Mouse (Mus musculus) embryonic facial prominence, embryonic 15.5 days (tissue): ENCODE results near the gene Abcf3. TPM values are rescaled to one million over a fixed set of nuclear protein-coding genes. Genes with fewer than 3 reads are reported as not detected.

ENCODE experiments used
- ATAC-seq: fragments of 200-750 bp; cut with Nextera tagmentation; 2 replicates; pipeline ENCODE4 v1.8.0; 2017; ENCODE audit warnings: low read depth, moderate TSS enrichment; ENCODE audit not compliant: insufficient number of reproducible peaks, low FRiP score, low TSS enrichment
- H3K27ac ChIP-seq: fragments of 300-500 bp; sonication (generic); replicated peaks from 2 replicates; pipeline ENCODE4 v1.5.1; 2015; ENCODE audit warnings: mild to moderate bottlenecking, inconsistent platforms
- H3K27me3 ChIP-seq: fragments of 300-500 bp; sonication (generic); 2 replicates; pipeline ENCODE4 v1.6.1; 2015; ENCODE audit warnings: inconsistent platforms
- H3K36me3 ChIP-seq: fragments of 300-500 bp; sonication (generic); 2 replicates; pipeline ENCODE4 v1.6.1; 2015; ENCODE audit warnings: mild to moderate bottlenecking, inconsistent platforms
- H3K4me1 ChIP-seq: fragments of 300-500 bp; sonication (generic); 2 replicates; pipeline ENCODE4 v1.6.1; 2015; ENCODE audit warnings: inconsistent platforms
- H3K4me2 ChIP-seq: fragments of 300-500 bp; sonication (generic); replicated peaks from 2 replicates; pipeline ENCODE4 v1.6.1; 2015; ENCODE audit warnings: mild to moderate bottlenecking, inconsistent platforms
- H3K4me3 ChIP-seq: fragments of 300-500 bp; sonication (generic); replicated peaks from 2 replicates; pipeline ENCODE4 v1.5.1; 2015; ENCODE audit warnings: mild to moderate bottlenecking, inconsistent platforms
- H3K9ac ChIP-seq: fragments of 300-500 bp; sonication (generic); 2 replicates; pipeline ENCODE4 v1.6.1; 2015; ENCODE audit warnings: inconsistent platforms
- H3K9me3 ChIP-seq: fragments of 300-500 bp; sonication (generic); replicated peaks from 2 replicates; pipeline ENCODE4 v1.6.1; 2016; ENCODE audit warnings: inconsistent platforms
- WGBS: fragments of 180-500 bp; shearing (Covaris S2); methylation state at CpG from one replicate; pipeline ENCODE4 v1.1.7; 2015; 5-methylcytosine and 5-hydroxymethylcytosine counted together
- polyA plus RNA-seq: library from polyadenylated mRNA; unstranded; fragments of >200 nt; fragmentation: Nextera tagmentation; extraction: Ambion mirVana; gene quantifications from 2 replicates; pipeline ENCODE4 v1.2.1, GENCODE M21; 2015

Gene Abcf3
- polyA plus RNA-seq, 1 experiment from 2014 or later, result 70.2 TPM

GRCm38 (mm10) chr16:20528779-20529178 is 19.6 kb upstream of the Abcf3 start:
- H3K9me3 ChIP-seq, result no peaks in the 10 kb centered on the region

GRCm38 (mm10) chr16:20529375-20529774 is 19.0 kb upstream of the Abcf3 start:
- Histone ChIP-seq H3K4me2 (no peak overlapping the region), H3K9ac (no peak overlapping the region), H3K4me1 (no peaks in the 10 kb centered on the region), H3K27ac (no peak overlapping the region), H3K27me3 (no peaks in the 10 kb centered on the region), H3K4me3 (no peak overlapping the region), H3K36me3 (peaks cover 88% of the 10 kb centered on the region), H3K9me3 (no peaks in the 10 kb centered on the region)
- 60% methylated on average over 1 of the region's 1 CpGs for WGBS
- no peak for ATAC-seq

More at GRCm38 (mm10) chr16:20528779-20529178, 19.6 kb upstream of the Abcf3 start:
- no peak overlapping the region for H3K4me2 ChIP-seq
- no peaks in the 10 kb centered on the region for H3K27me3 ChIP-seq
- WGBS, result 90% methylated on average over 5 of the region's 5 CpGs
- peaks cover 94% of the 10 kb centered on the region for H3K36me3 ChIP-seq
- no peaks in the 10 kb centered on the region for H3K4me1 ChIP-seq
- no peak overlapping the region for H3K9ac ChIP-seq
- no peak for ATAC-seq
- H3K27ac ChIP-seq, result no peak overlapping the region
- H3K4me3 ChIP-seq, result no peak overlapping the region

GRCm38 (mm10) chr16:20530941-20531340 is 17.4 kb upstream of the Abcf3 start:
- ATAC-seq, result no peak
- WGBS, result 97% methylated on average over 20 of the region's 20 CpGs
- Histone ChIP-seq H3K9me3 (no peaks in the 10 kb centered on the region), H3K27ac (no peak overlapping the region), H3K36me3 (peaks cover 75% of the 10 kb centered on the region), H3K4me1 (peaks cover 2% of the 10 kb centered on the region; the same call in 1 of the 2 replicates), H3K4me3 (no peak overlapping the region), H3K27me3 (no peaks in the 10 kb centered on the region), H3K4me2 (no peak overlapping the region), H3K9ac (no peak overlapping the region)

- 36% methylated on average over 10 of the region's 10 CpGs for WGBS
- peaks cover 58% of the 10 kb centered on the region for H3K36me3 ChIP-seq
- H3K27me3 ChIP-seq, result no peaks in the 10 kb centered on the region
- H3K4me3 ChIP-seq, result no peak overlapping the region
- ATAC-seq, result no peak
- H3K9ac ChIP-seq, result no peak overlapping the region
- H3K27ac ChIP-seq, result no peak overlapping the region
- peaks cover 24% of the 10 kb centered on the region for H3K4me1 ChIP-seq
- H3K4me2 ChIP-seq, result peak overlapping the region; percentile 28; the same call in 1 of the 2 replicates
- H3K9me3 ChIP-seq, result no peaks in the 10 kb centered on the region
Measured at GRCm38 (mm10) chr16:20534617-20535295, 13.6 kb upstream of the Abcf3 start.

- peaks cover 58% of the 10 kb centered on the region for H3K36me3 ChIP-seq
- WGBS, result under 1% methylated on average over 51 of the region's 52 CpGs
- H3K27ac ChIP-seq, result peak within 1 kb of the TSS; percentile 88
- peak within 1 kb of the TSS; percentile 93 for H3K9ac ChIP-seq
- no peaks in the 10 kb centered on the region for H3K27me3 ChIP-seq
- ATAC-seq, result peak; percentile 98
- H3K4me2 ChIP-seq, result peak within 1 kb of the TSS; percentile 67
- peaks cover 24% of the 10 kb centered on the region for H3K4me1 ChIP-seq
- H3K4me3 ChIP-seq, result peak within 1 kb of the TSS; percentile 93
- no peaks in the 10 kb centered on the region for H3K9me3 ChIP-seq
Measured at GRCm38 (mm10) chr16:20535296-20536080, 12.9 kb upstream of the Abcf3 start, which contains the start of gene Ap2m1. TSS of gene Ap2m1 (plus strand) at chr16:20535478.

GRCm38 (mm10) chr16:20536081-20536665 is 12.2 kb upstream of the Abcf3 start:
- H3K4me1 ChIP-seq, result peaks cover 24% of the 10 kb centered on the region
- H3K27ac ChIP-seq, result peak overlapping the region; percentile 88
- no peaks in the 10 kb centered on the region for H3K27me3 ChIP-seq
- peak overlapping the region; percentile 67 for H3K4me2 ChIP-seq
- peak overlapping the region; percentile 93 for H3K4me3 ChIP-seq
- 26% methylated on average over 9 of the region's 9 CpGs for WGBS
- no peak for ATAC-seq
- H3K9ac ChIP-seq, result peak overlapping the region; percentile 93
- H3K9me3 ChIP-seq, result no peaks in the 10 kb centered on the region
- H3K36me3 ChIP-seq, result peaks cover 58% of the 10 kb centered on the region

- Histone ChIP-seq H3K36me3 (peaks cover 58% of the 10 kb centered on the region), H3K9me3 (no peaks in the 10 kb centered on the region), H3K27me3 (no peaks in the 10 kb centered on the region), H3K27ac (peak overlapping the region; percentile 44; the same call in 1 of the 2 replicates), H3K9ac (peak overlapping the region; percentile 13), H3K4me2 (peak overlapping the region; percentile 67), H3K4me3 (peak overlapping the region; percentile 93), H3K4me1 (peaks cover 24% of the 10 kb centered on the region)
- 22% methylated on average over 5 of the region's 5 CpGs for WGBS
- no peak for ATAC-seq
Measured at GRCm38 (mm10) chr16:20537071-20537471, 11.3 kb upstream of the Abcf3 start.

- Histone ChIP-seq H3K4me3 (peak overlapping the region; percentile 93), H3K27me3 (no peaks in the 10 kb centered on the region), H3K9me3 (no peaks in the 10 kb centered on the region), H3K36me3 (peaks cover 59% of the 10 kb centered on the region), H3K4me1 (peaks cover 24% of the 10 kb centered on the region), H3K4me2 (peak overlapping the region; percentile 67), H3K27ac (no peak overlapping the region), H3K9ac (peak overlapping the region; percentile 13)
- no peak for ATAC-seq
- 38% methylated on average over 6 of the region's 6 CpGs for WGBS
Measured at GRCm38 (mm10) chr16:20537601-20538320, 10.6 kb upstream of the Abcf3 start.

- Histone ChIP-seq H3K9me3 (no peaks in the 10 kb centered on the region), H3K27ac (no peak overlapping the region), H3K4me3 (no peak overlapping the region), H3K27me3 (no peaks in the 10 kb centered on the region), H3K36me3 (peaks cover 64% of the 10 kb centered on the region), H3K4me2 (no peak overlapping the region), H3K9ac (no peak overlapping the region), H3K4me1 (peaks cover 24% of the 10 kb centered on the region)
- 70% methylated on average over 3 of the region's 3 CpGs for WGBS
- ATAC-seq, result no peak
Measured at GRCm38 (mm10) chr16:20539649-20540048, 8.7 kb upstream of the Abcf3 start.

GRCm38 (mm10) chr16:20540438-20540837 is 7.9 kb upstream of the Abcf3 start:
- no peak overlapping the region for H3K27ac ChIP-seq
- WGBS, result 87% methylated on average over 4 of the region's 4 CpGs
- peaks cover 24% of the 10 kb centered on the region for H3K4me1 ChIP-seq
- H3K27me3 ChIP-seq, result no peaks in the 10 kb centered on the region
- no peak overlapping the region for H3K4me3 ChIP-seq
- no peak for ATAC-seq
- no peaks in the 10 kb centered on the region for H3K9me3 ChIP-seq
- no peak overlapping the region for H3K4me2 ChIP-seq
- peaks cover 71% of the 10 kb centered on the region for H3K36me3 ChIP-seq
- no peak overlapping the region for H3K9ac ChIP-seq

- H3K9me3 ChIP-seq, result no peaks in the 10 kb centered on the region
- H3K4me2 ChIP-seq, result no peak overlapping the region
- H3K4me1 ChIP-seq, result peaks cover 21% of the 10 kb centered on the region
- 87% methylated on average over 10 of the region's 10 CpGs for WGBS
- H3K9ac ChIP-seq, result no peak overlapping the region
- H3K36me3 ChIP-seq, result peaks cover 56% of the 10 kb centered on the region
- no peak overlapping the region for H3K27ac ChIP-seq
- no peak overlapping the region for H3K4me3 ChIP-seq
- no peaks in the 10 kb centered on the region for H3K27me3 ChIP-seq
- no peak for ATAC-seq
Measured at GRCm38 (mm10) chr16:20545696-20546095, 2.7 kb upstream of the Abcf3 start.
